Mouse (Mus musculus) midbrain, embryonic 16.5 days (tissue): Measurements from ENCODE around the gene 2610318N02Rik. TPM values are rescaled to one million over a fixed set of nuclear protein-coding genes. Genes with fewer than 3 reads are reported as not detected.

Experiments
- ATAC-seq: fragments of 200-750 bp; cut with Nextera tagmentation; 2 replicates; pipeline ENCODE4 v1.8.0; 2017; ENCODE audit warnings: moderate TSS enrichment
- H3K27ac ChIP-seq: fragments of 300-500 bp; sonication (generic); 2 replicates; pipeline ENCODE4 v1.5.1; 2014; ENCODE audit warnings: mild to moderate bottlenecking, low read length, mixed read lengths
- H3K27me3 ChIP-seq: fragments of 300-500 bp; sonication (generic); 2 replicates; pipeline ENCODE4 v1.6.1; 2014; ENCODE audit warnings: low read depth, low read length, mixed read lengths; ENCODE audit not compliant: control insufficient read depth, insufficient read depth
- H3K36me3 ChIP-seq: fragments of 300-500 bp; sonication (generic); 2 replicates; pipeline ENCODE4 v1.6.1; 2014; ENCODE audit warnings: mild to moderate bottlenecking, low read length, moderate library complexity, mixed read lengths; ENCODE audit not compliant: control insufficient read depth, insufficient read depth
- H3K4me1 ChIP-seq: fragments of 300-500 bp; sonication (generic); 2 replicates; pipeline ENCODE4 v1.6.1; 2014; ENCODE audit warnings: mild to moderate bottlenecking, low read length, mixed read lengths; ENCODE audit not compliant: control insufficient read depth, insufficient read depth
- H3K4me2 ChIP-seq: fragments of 300-500 bp; sonication (generic); 2 replicates; pipeline ENCODE4 v1.6.1; 2014; ENCODE audit warnings: mild to moderate bottlenecking, low read length, mixed read lengths
- H3K4me3 ChIP-seq: fragments of 300-500 bp; sonication (generic); 2 replicates; pipeline ENCODE4 v1.5.1; 2014; ENCODE audit warnings: low read depth, mild to moderate bottlenecking, low read length, moderate library complexity, mixed read lengths
- H3K9ac ChIP-seq: fragments of 300-500 bp; sonication (generic); 2 replicates; pipeline ENCODE4 v1.6.1; 2014; ENCODE audit warnings: low read depth, low read length, mixed read lengths
- H3K9me3 ChIP-seq: fragments of 300-500 bp; sonication (generic); replicated peaks from 2 replicates; pipeline ENCODE4 v1.6.1; 2014; ENCODE audit warnings: mild to moderate bottlenecking, low read length, mixed read lengths; ENCODE audit not compliant: control insufficient read depth, poor library complexity, severe bottlenecking
- WGBS: fragments of 180-500 bp; shearing (Covaris S2); extraction: QIAGEN DNeasy Blood & Tissue Kit; methylation state at CpG from one replicate; pipeline ENCODE4 v1.1.7; 2014; 5-methylcytosine and 5-hydroxymethylcytosine counted together
- microRNA counts: library from miRNA; unstranded; fragments of <30 nt; microRNA quantifications from one replicate; lab custom pipeline; 2016
- microRNA-seq: library from miRNA; unstranded; fragments of <30 nt; microRNA quantifications from one replicate; pipeline ENCODE4, GENCODE M21; 2017
- polyA plus RNA-seq: library from polyadenylated mRNA; unstranded; fragments of >200 nt; fragmentation: Nextera tagmentation; extraction: Ambion mirVana; gene quantifications from 2 replicates; pipeline ENCODE4 v1.2.1, GENCODE M21; 2015

2610318N02Rik gene
- polyA plus RNA-seq, 1 experiment from 2014 or later = 10.0 TPM

- no peak overlapping the region for H3K4me3 ChIP-seq
- ATAC-seq = no peak
- H3K4me1 ChIP-seq = peaks cover 14% of the 10 kb centered on the region
- H3K4me2 ChIP-seq = no peak overlapping the region
- H3K27ac ChIP-seq = no peak overlapping the region
- no peaks in the 10 kb centered on the region for H3K36me3 ChIP-seq
- no peaks in the 10 kb centered on the region for H3K27me3 ChIP-seq
- no peaks in the 10 kb centered on the region for H3K9me3 ChIP-seq
- H3K9ac ChIP-seq = no peak overlapping the region
- 97% methylated on average over 2 of the region's 2 CpGs for WGBS
These were observed 57.4 kb downstream of the 2610318N02Rik start for GRCm38 (mm10) chr16:17067552-17067951.

MicroRNAs encoded within 50 kb of the gene (microRNA counts, 519-probe panel; counts per million panel counts)
- microRNA mmu-miR-130b (lab: Ali Mortazavi, UCI) (3,081 counts per million, percentile 89 among the panel's probes with 10 or more counts), microRNA mmu-miR-301b (lab: Ali Mortazavi, UCI) (2,499 counts per million, percentile 75 among the panel's probes with 10 or more counts)

Small RNAs within 50 kb of the gene (microRNA-seq; reads per million reads assigned to microRNA genes)
- 6,244 reads per million, percentile 93 among the genes with 10 or more reads in this experiment for gene Mir130b
- 173 reads per million, percentile 59 among the genes with 10 or more reads in this experiment for gene Mir301b

Other genes with a start within 250 kb of the 2610318N02Rik start
- 29.3 and 30.0 TPM in 2 replicates for gene Ppm1f, start 228.7 kb downstream of the 2610318N02Rik start, polyA plus RNA-seq
- gene Mapk1, start 141.8 kb downstream of the 2610318N02Rik start, polyA plus RNA-seq = 182 and 189 TPM in 2 replicates
- gene Ypel1, start 55.5 kb downstream of the 2610318N02Rik start, polyA plus RNA-seq = 150 and 160 TPM in 2 replicates
- 147 and 153 TPM in 2 replicates for gene Ppil2, start 13.9 kb downstream of the 2610318N02Rik start, polyA plus RNA-seq
- 26.3 and 26.6 TPM in 2 replicates for gene Sdf2l1, start 7.2 kb upstream of the 2610318N02Rik start, polyA plus RNA-seq
- 42.0 and 51.3 TPM in 2 replicates for gene Ydjc, start 19.5 kb upstream of the 2610318N02Rik start, polyA plus RNA-seq
- 3.3 and 4.4 TPM in 2 replicates for gene Ccdc116, start 22.1 kb upstream of the 2610318N02Rik start, polyA plus RNA-seq
- gene Ube2l3, start 77.5 kb upstream of the 2610318N02Rik start, polyA plus RNA-seq = 264 and 291 TPM in 2 replicates
- gene Rimbp3, start 83.4 kb upstream of the 2610318N02Rik start, polyA plus RNA-seq = 2.3 and 2.7 TPM in 2 replicates
- gene Hic2, start 108.4 kb upstream of the 2610318N02Rik start, polyA plus RNA-seq = 7.6 and 9.5 TPM in 2 replicates
- 77.9 and 94.8 TPM in 2 replicates for gene Tmem191c, start 150.9 kb upstream of the 2610318N02Rik start, polyA plus RNA-seq
- 2.8 and 3.7 TPM in 2 replicates for gene Serpind1, start 206.2 kb upstream of the 2610318N02Rik start, polyA plus RNA-seq